Mouse (Mus musculus) liver, adult 2 months (tissue): ENCODE results near the gene 2300002M23Rik.

Experiments
- CTCF ChIP-seq: fragments of 200-500 bp; IDR thresholded peaks from 2 replicates; pipeline ENCODE4 v1.5.1; 2011; ENCODE audit warnings: low read depth, low read length, control low read depth
- POLR2A ChIP-seq: fragments of 200-500 bp; IDR thresholded peaks from 2 replicates; pipeline ENCODE4 v1.6.1; 2011; ENCODE audit warnings: low read length, control low read depth; ENCODE audit not compliant: insufficient read depth; ENCODE audit errors: extremely low read depth

- no peak for TF ChIP-seq CTCF
- no peak for TF ChIP-seq POLR2A
These were observed 12.9 kb upstream of the 2300002M23Rik start for GRCm38 (mm10) chr17:35554321-35554720.
